Mouse (Mus musculus): ENCODE data around the gene Dbi. TPM values are rescaled to one million over a fixed set of nuclear protein-coding genes. Genes with fewer than 3 reads are reported as not detected.

Gene Dbi
- polyA plus RNA-seq, 1 experiment from 2014 or later = 639 TPM

DNA sequence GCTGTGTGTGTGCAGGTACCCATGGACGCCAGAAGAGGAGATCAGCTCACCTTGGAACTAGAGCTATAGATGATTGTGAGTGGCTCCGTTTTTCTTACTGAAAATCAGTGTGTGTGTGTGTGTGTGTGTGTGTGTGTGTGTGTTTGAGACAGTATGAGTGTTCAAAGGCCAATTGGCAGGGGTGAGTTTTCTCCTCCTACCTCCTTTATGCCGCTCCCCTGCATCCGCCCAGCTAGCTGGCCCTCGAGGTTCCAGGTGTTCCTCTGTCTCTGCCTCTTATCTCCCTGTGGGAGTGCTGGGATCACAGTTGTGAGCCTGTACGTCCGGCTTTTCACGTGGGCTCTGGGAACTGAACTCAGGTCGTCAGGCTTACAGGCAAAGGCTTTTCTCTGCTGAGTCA, 5.4 kb upstream of the Dbi start:
- Histone ChIP-seq H3K4me1 (ENCODE audit: control insufficient read depth, insufficient read depth, low read length) (no peaks in the 10 kb centered on the region), H3K9ac (ENCODE audit: low read depth, low read length) (no peak overlapping the region), H3K27me3 (ENCODE audit: control insufficient read depth, insufficient read depth, low read length) (no peaks in the 10 kb centered on the region), H3K36me3 (ENCODE audit: control insufficient read depth, insufficient read depth, low read length) (no peaks in the 10 kb centered on the region), H3K4me2 (no peak overlapping the region), H3K4me3 (ENCODE audit: low read depth, low read length) (no peak overlapping the region), H3K9me3 (replicated peaks; ENCODE audit: control insufficient read depth, low read length) (no peaks in the 10 kb centered on the region), H3K27ac (ENCODE audit: low read depth, low read length) (no peak overlapping the region)
- 66% methylated on average over 9 of the region's 9 CpGs for WGBS (ENCODE audit: insufficient replicate concordance)
- ATAC-seq (replicated peaks; ENCODE audit: insufficient number of reproducible peaks, low FRiP score, low TSS enrichment) = no peak

DNA sequence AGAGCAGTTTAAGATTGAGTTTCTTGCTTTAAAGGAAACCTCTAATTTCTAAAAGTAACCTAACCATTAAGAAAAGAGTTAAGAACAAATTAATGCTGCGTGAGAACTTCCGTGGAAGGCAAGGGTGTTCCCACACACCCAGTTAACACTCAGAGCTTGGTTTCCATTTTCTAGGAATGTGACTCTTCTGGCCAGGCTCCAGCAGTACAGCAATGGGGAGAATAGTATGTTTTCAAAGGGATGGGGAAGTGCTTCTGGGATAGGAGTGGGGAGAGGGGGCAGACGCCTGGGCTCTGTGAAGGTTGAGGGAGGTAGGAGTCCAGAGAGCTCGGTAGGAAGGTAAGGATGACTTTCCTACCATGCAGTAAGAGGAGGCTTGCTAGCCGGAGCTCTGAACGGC, 4.6 kb upstream of the Dbi start:
- H3K9ac ChIP-seq (ENCODE audit: low read depth, low read length) = no peak overlapping the region
- no peak overlapping the region for H3K4me3 ChIP-seq (ENCODE audit: low read depth, low read length)
- H3K36me3 ChIP-seq (ENCODE audit: control insufficient read depth, insufficient read depth, low read length) = no peaks in the 10 kb centered on the region
- H3K27me3 ChIP-seq (ENCODE audit: control insufficient read depth, insufficient read depth, low read length) = no peaks in the 10 kb centered on the region
- no peak for ATAC-seq (replicated peaks; ENCODE audit: insufficient number of reproducible peaks, low FRiP score, low TSS enrichment)
- H3K9me3 ChIP-seq (replicated peaks; ENCODE audit: control insufficient read depth, low read length) = no peaks in the 10 kb centered on the region
- H3K27ac ChIP-seq (ENCODE audit: low read depth, low read length) = no peak overlapping the region
- no peak overlapping the region for H3K4me2 ChIP-seq
- no peaks in the 10 kb centered on the region for H3K4me1 ChIP-seq (ENCODE audit: control insufficient read depth, insufficient read depth, low read length)
- 71% methylated on average over 6 of the region's 6 CpGs for WGBS (ENCODE audit: insufficient replicate concordance)

DNA sequence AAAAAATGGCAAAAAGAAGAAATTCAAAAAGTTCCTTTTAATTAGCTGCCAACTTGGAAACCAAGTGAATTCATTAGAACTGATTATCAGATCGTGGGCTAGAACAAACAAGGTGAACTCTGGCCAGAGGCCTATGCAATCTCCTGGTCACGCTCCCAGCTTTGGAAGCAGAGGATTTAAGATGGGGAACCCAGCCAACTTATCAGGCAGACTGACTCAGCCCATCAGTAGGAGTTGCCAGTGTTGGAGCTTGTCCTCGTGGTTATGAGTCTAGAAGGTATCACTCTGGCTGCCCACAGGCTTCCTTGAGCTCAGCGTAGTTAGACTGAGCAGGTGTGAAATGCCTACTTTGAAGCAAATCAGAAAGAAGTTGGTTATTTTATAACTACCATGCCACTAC, 4.0 kb upstream of the Dbi start:
- 67% methylated on average over 4 of the region's 4 CpGs for WGBS (ENCODE audit: insufficient replicate concordance)
- H3K36me3 ChIP-seq (ENCODE audit: control insufficient read depth, insufficient read depth, low read length) = no peaks in the 10 kb centered on the region
- H3K4me1 ChIP-seq (ENCODE audit: control insufficient read depth, insufficient read depth, low read length) = peaks cover 2% of the 10 kb centered on the region
- H3K4me2 ChIP-seq = no peak overlapping the region
- no peaks in the 10 kb centered on the region for H3K27me3 ChIP-seq (ENCODE audit: control insufficient read depth, insufficient read depth, low read length)
- H3K27ac ChIP-seq (ENCODE audit: low read depth, low read length) = no peak overlapping the region
- no peak for ATAC-seq (replicated peaks; ENCODE audit: insufficient number of reproducible peaks, low FRiP score, low TSS enrichment)
- no peak overlapping the region for H3K9ac ChIP-seq (ENCODE audit: low read depth, low read length)
- no peaks in the 10 kb centered on the region for H3K9me3 ChIP-seq (replicated peaks; ENCODE audit: control insufficient read depth, low read length)
- H3K4me3 ChIP-seq (ENCODE audit: low read depth, low read length) = no peak overlapping the region

DNA sequence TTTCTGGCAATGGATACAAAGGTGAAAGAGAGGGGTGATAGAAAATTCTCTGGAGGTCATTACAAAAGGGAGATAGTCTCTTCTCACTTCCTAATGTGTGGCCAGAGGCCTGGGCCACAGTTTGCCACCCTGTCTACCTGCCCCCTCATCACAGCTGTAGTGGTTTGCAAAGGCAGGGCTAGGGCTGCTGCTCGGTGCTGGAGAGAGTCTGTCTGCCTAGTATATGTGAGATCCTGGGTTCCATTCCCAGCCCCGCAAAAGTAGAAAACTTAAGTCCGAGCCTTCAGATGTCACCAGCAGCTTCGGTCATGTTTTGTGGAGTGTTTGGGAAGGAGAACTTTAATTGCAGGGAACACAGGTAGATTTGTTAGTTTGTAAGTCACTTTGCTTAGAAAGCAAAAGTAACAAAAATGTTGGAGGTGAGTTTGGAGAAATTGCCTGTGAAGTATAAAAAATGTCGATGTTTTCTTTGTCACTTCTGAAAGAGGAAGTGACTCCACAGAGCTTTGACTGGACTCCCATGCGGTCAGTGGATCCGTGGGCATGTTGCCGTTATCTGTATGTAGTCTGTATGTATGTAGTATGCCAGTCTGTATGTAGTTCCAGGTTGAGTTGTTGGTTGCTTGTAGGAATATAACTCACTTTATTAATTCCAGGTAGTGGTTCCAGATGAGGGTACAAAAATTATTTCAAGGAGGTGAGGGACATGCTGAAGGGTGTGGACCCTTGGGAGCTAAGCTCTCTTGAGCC, 1.9 kb upstream of the Dbi start:
- Histone ChIP-seq H3K9ac (ENCODE audit: low read depth, low read length) (no peak overlapping the region), H3K4me3 (ENCODE audit: low read depth, low read length) (no peak overlapping the region), H3K4me1 (ENCODE audit: control insufficient read depth, insufficient read depth, low read length) (peaks cover 21% of the 10 kb centered on the region), H3K27me3 (ENCODE audit: control insufficient read depth, insufficient read depth, low read length) (no peaks in the 10 kb centered on the region), H3K9me3 (replicated peaks; ENCODE audit: control insufficient read depth, low read length) (no peaks in the 10 kb centered on the region), H3K4me2 (no peak overlapping the region), H3K27ac (ENCODE audit: low read depth, low read length) (no peak overlapping the region), H3K36me3 (ENCODE audit: control insufficient read depth, insufficient read depth, low read length) (no peaks in the 10 kb centered on the region)
- WGBS (ENCODE audit: insufficient replicate concordance) = 92% methylated on average over 8 of the region's 8 CpGs
- no peak for ATAC-seq (replicated peaks; ENCODE audit: insufficient number of reproducible peaks, low FRiP score, low TSS enrichment)

DNA sequence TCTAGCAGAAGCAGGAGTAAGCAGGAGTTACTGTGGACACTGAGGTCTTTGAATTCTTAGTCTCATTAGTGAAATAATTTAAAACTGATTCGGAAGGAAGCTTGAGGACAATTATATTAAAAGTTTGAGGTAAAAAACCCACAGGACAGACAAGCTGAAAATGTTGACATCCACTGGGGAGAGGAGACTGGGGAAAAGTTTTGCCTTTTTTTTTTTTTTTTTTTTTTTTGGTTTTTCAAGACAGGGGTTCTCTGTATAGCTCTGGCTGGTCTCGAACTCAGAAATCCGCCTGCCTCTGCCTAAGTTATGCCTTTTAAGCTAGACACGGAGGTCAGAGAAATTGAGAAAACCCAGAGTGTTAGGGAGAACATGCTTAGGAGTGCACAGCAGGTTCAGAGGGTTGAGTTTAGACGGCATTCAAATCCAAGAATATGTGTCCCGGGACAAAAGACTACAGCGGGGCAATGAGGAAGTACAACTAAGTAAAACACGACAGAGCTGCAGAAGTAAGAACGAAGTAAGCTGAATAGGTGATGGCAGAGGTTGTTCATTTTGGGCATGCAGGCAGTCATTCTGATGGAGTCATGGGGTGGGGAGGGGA, 1.2 kb upstream of the Dbi start:
- Histone ChIP-seq H3K9me3 (replicated peaks; ENCODE audit: control insufficient read depth, low read length) (no peaks in the 10 kb centered on the region), H3K27me3 (ENCODE audit: control insufficient read depth, insufficient read depth, low read length) (no peaks in the 10 kb centered on the region), H3K4me3 (ENCODE audit: low read depth, low read length) (peak overlapping the region; percentile 67), H3K4me1 (ENCODE audit: control insufficient read depth, insufficient read depth, low read length) (peaks cover 21% of the 10 kb centered on the region), H3K27ac (ENCODE audit: low read depth, low read length) (peak overlapping the region; percentile 93), H3K36me3 (ENCODE audit: control insufficient read depth, insufficient read depth, low read length) (no peaks in the 10 kb centered on the region; the same call in 1 of the 2 replicates), H3K4me2 (peak overlapping the region; percentile 83), H3K9ac (ENCODE audit: low read depth, low read length) (peak overlapping the region; percentile 77)
- WGBS (ENCODE audit: insufficient replicate concordance) = 90% methylated on average over 9 of the region's 9 CpGs
- no peak for ATAC-seq (replicated peaks; ENCODE audit: insufficient number of reproducible peaks, low FRiP score, low TSS enrichment)

DNA sequence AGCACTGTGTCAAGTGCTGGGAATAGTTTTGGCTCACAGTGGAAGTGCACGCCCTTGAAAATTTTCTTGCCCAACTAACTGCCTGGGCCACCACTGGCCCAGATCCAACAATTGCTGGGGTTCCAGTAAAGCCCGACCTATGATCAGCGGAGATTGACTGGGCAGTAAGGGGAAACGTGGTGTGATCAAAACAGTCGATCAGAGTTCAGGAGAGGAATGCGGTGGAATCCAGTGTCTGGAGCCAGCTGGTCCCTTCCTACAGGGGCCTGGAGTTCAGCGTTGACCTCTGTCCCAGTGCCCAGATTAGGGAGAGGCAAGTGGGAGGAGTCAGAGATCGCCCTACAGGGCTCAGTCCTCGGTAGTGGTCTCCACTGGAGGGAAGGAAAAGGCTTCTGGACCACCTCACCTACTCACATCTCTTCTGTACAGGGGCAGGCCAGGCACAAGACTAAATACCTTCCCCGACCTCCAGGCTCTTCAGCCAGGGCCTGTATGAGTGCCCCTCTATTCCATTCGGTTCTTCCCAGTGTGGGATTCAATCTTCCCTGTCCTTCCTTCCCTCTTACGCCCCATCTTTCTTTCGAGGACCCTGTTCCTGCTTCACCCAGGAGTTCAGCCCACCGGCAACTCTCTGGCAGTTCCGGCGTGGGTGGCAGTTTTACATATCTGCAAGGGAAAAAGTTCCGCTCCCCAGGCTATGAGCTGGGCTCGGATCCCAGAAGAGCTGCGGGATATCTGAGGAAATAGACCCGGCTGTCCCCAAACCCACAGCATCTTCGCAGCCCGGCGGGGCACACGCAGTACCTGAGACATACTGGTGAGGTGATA, 523 bp downstream of the Dbi start:
- ATAC-seq (replicated peaks; ENCODE audit: insufficient number of reproducible peaks, low FRiP score, low TSS enrichment) = peak; percentile 60
- Histone ChIP-seq H3K9me3 (replicated peaks; ENCODE audit: control insufficient read depth, low read length) (no peaks in the 10 kb centered on the region), H3K27me3 (ENCODE audit: control insufficient read depth, insufficient read depth, low read length) (no peaks in the 10 kb centered on the region), H3K36me3 (ENCODE audit: control insufficient read depth, insufficient read depth, low read length) (peaks cover 9% of the 10 kb centered on the region), H3K4me1 (ENCODE audit: control insufficient read depth, insufficient read depth, low read length) (peaks cover 21% of the 10 kb centered on the region), H3K4me3 (ENCODE audit: low read depth, low read length) (peak overlapping the region; percentile 67), H3K9ac (ENCODE audit: low read depth, low read length) (peak overlapping the region; percentile 81), H3K27ac (ENCODE audit: low read depth, low read length) (peak overlapping the region; percentile 84), H3K4me2 (peak overlapping the region; percentile 83)
- WGBS (ENCODE audit: insufficient replicate concordance) = 3% methylated on average over 24 of the region's 24 CpGs

DNA sequence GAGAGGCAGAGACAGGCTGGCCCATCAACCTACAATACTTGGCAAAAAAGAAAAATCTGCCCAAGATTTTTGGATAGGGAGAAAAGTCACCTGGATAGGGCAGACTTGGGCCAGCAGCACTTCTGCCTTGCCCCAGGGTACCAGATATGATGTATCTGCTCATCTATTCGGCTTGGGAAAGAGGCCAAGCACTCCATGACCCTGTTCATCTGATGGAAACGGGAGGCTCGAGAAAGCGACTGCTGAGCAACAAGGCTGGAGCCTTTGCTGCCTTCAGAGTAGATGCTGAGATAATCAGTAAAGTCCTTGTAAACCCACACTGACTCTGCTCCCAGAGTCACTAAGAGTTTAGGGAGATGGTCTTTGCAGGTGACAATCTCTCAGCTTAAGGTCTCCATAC, 1.5 kb downstream of the Dbi start:
- Histone ChIP-seq H3K4me3 (ENCODE audit: low read depth, low read length) (no peak overlapping the region; the same call in 1 of the 2 replicates), H3K27ac (ENCODE audit: low read depth, low read length) (no peak overlapping the region), H3K9ac (ENCODE audit: low read depth, low read length) (peak overlapping the region; percentile 81), H3K36me3 (ENCODE audit: control insufficient read depth, insufficient read depth, low read length) (peaks cover 18% of the 10 kb centered on the region), H3K4me2 (peak overlapping the region; percentile 83), H3K4me1 (ENCODE audit: control insufficient read depth, insufficient read depth, low read length) (peaks cover 21% of the 10 kb centered on the region), H3K9me3 (replicated peaks; ENCODE audit: control insufficient read depth, low read length) (no peaks in the 10 kb centered on the region), H3K27me3 (ENCODE audit: control insufficient read depth, insufficient read depth, low read length) (no peaks in the 10 kb centered on the region)
- no peak for ATAC-seq (replicated peaks; ENCODE audit: insufficient number of reproducible peaks, low FRiP score, low TSS enrichment)
- WGBS (ENCODE audit: insufficient replicate concordance) = 74% methylated on average over 4 of the region's 4 CpGs

DNA sequence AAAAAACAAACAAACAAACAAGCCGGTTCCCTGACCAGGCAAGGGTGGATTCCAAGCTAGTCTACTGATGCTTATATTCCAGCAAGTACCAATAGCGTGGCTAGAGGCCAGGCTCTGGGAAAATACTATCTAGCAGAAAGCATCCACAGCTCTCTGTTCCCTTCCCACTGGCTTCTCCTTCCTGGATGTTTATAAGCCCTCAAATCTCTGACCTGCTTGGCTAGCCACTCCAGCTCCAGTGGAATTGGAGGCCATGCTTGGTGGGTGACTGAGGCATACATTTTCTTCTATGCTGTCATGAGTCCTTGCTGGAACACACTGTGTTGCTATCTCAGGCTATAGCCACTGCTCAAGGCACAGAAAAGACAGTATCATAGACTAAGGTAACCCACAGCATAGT, 2.0 kb downstream of the Dbi start:
- Histone ChIP-seq H3K9ac (ENCODE audit: low read depth, low read length) (no peak overlapping the region), H3K36me3 (ENCODE audit: control insufficient read depth, insufficient read depth, low read length) (peaks cover 22% of the 10 kb centered on the region), H3K4me2 (no peak overlapping the region; the same call in 1 of the 2 replicates), H3K27me3 (ENCODE audit: control insufficient read depth, insufficient read depth, low read length) (no peaks in the 10 kb centered on the region), H3K27ac (ENCODE audit: low read depth, low read length) (no peak overlapping the region), H3K4me1 (ENCODE audit: control insufficient read depth, insufficient read depth, low read length) (peaks cover 21% of the 10 kb centered on the region), H3K9me3 (replicated peaks; ENCODE audit: control insufficient read depth, low read length) (no peaks in the 10 kb centered on the region), H3K4me3 (ENCODE audit: low read depth, low read length) (no peak overlapping the region)
- 81% methylated on average over 2 of the region's 2 CpGs for WGBS (ENCODE audit: insufficient replicate concordance)
- no peak for ATAC-seq (replicated peaks; ENCODE audit: insufficient number of reproducible peaks, low FRiP score, low TSS enrichment)
